Mouse (Mus musculus): ENCODE results near the gene Tsc22d4. TPM values are rescaled to one million over a fixed set of nuclear protein-coding genes. Genes with fewer than 3 reads are reported as not detected.

Tsc22d4 gene
- polyA plus RNA-seq, 1 experiment: 71.2 TPM

DNA sequence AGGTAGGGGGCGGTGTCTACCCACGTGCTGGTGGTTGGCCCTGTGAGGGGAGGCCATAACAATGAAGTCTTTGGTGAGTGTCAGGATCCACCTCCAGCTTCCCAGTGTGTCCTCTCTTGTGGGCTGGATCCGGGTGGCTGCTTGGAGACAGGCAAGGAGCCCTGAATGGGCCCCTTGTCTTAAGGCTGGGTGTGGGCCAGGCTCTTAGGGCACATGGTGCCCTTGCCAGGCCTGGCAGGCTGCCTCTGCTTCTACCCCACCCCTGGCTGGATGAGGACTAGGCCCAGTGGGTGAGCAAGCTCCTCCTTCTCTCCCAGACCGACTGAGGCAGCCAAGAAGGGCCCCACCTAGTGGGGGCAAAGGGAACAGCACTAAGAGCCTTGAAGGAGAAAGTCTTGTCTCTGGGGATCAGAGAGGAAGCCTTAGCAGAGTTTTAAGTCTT lies 14.5 kb downstream of the Tsc22d4 start:
- H3K36me3 ChIP-seq (ENCODE audit: control insufficient read depth, insufficient read depth, low read length): no peaks in the 10 kb centered on the region; the same call in 1 of the 2 replicates
- H3K27me3 ChIP-seq (replicated peaks; ENCODE audit: control insufficient read depth, insufficient read depth, low read length): no peaks in the 10 kb centered on the region
- TF ChIP-seq CTCF (conservative IDR thresholded peaks at IDR 0.05; ENCODE audit: insufficient read depth, insufficient read length, low read depth, low read length): peak; percentile 81
- no peak for TF ChIP-seq POLR2A (IDR thresholded peaks at IDR 0.05; ENCODE audit: low read depth, low read length)
- 26% methylated on average over 4 of the region's 4 CpGs for WGBS
- peak overlapping the region; percentile 50 for H3K27ac ChIP-seq (ENCODE audit: insufficient read depth, low read depth, low read length)
- H3K4me3 ChIP-seq (ENCODE audit: insufficient read depth, low read depth, low read length): no peak overlapping the region
- peak; percentile 95 for DNase-seq
- H3K4me1 ChIP-seq (ENCODE audit: control insufficient read depth, insufficient read depth, low read length): peaks cover 9% of the 10 kb centered on the region

GRCm38 (mm10) chr5:137764609-137765340 lies 19.2 kb downstream of the Tsc22d4 start:
- WGBS: 61% methylated on average over 9 of the region's 9 CpGs
- Histone ChIP-seq H3K27me3 (replicated peaks; ENCODE audit: control insufficient read depth, insufficient read depth, low read length) (no peaks in the 10 kb centered on the region), H3K4me3 (ENCODE audit: insufficient read depth, low read depth, low read length) (no peak overlapping the region), H3K36me3 (ENCODE audit: control insufficient read depth, insufficient read depth, low read length) (no peaks in the 10 kb centered on the region), H3K4me1 (ENCODE audit: control insufficient read depth, insufficient read depth, low read length) (peaks cover 2% of the 10 kb centered on the region), H3K27ac (ENCODE audit: insufficient read depth, low read depth, low read length) (no peak overlapping the region)
- TF ChIP-seq CTCF (conservative IDR thresholded peaks at IDR 0.05; ENCODE audit: insufficient read depth, insufficient read length, low read depth, low read length) (no peak), POLR2A (IDR thresholded peaks at IDR 0.05; ENCODE audit: low read depth, low read length) (no peak)
- no peak for DNase-seq

DNA sequence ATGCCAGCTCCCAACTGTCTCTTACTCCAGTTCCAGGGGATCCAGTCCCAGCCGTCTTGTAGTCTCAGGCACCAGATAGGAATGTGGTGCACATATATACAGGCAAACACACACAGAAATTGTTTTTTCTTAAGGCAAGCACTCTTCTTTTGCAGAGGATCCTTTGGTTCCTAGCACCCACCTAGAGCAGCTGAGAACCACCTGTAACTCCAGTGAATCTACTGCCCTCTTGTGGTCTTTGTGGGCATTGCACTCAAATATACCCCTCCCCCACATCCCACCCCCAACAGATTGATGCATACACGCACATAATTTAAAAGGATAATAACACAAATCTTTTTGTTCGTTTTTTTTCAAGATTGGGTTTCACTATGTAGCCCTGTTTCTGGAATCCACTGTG lies 20.7 kb downstream of the Tsc22d4 start:
- no peak for DNase-seq
- Histone ChIP-seq H3K27ac (ENCODE audit: insufficient read depth, low read depth, low read length) (no peak overlapping the region), H3K27me3 (replicated peaks; ENCODE audit: control insufficient read depth, insufficient read depth, low read length) (no peaks in the 10 kb centered on the region), H3K4me1 (ENCODE audit: control insufficient read depth, insufficient read depth, low read length) (no peaks in the 10 kb centered on the region), H3K4me3 (ENCODE audit: insufficient read depth, low read depth, low read length) (no peak overlapping the region), H3K36me3 (ENCODE audit: control insufficient read depth, insufficient read depth, low read length) (no peaks in the 10 kb centered on the region)
- TF ChIP-seq CTCF (conservative IDR thresholded peaks at IDR 0.05; ENCODE audit: insufficient read depth, insufficient read length, low read depth, low read length): peak; percentile 47
- TF ChIP-seq POLR2A (IDR thresholded peaks at IDR 0.05; ENCODE audit: low read depth, low read length): no peak
- WGBS: 61% methylated on average over 3 of the region's 3 CpGs

GRCm38 (mm10) chr5:137768475-137768874 lies 22.9 kb downstream of the Tsc22d4 start:
- TF ChIP-seq CTCF (conservative IDR thresholded peaks at IDR 0.05; ENCODE audit: insufficient read depth, insufficient read length, low read depth, low read length) (no peak), POLR2A (IDR thresholded peaks at IDR 0.05; ENCODE audit: low read depth, low read length) (no peak)
- WGBS: 69% methylated on average over 1 of the region's 1 CpGs
- H3K27ac ChIP-seq (ENCODE audit: insufficient read depth, low read depth, low read length): no peak overlapping the region
- no peaks in the 10 kb centered on the region for H3K27me3 ChIP-seq (replicated peaks; ENCODE audit: control insufficient read depth, insufficient read depth, low read length)
- H3K4me3 ChIP-seq (ENCODE audit: insufficient read depth, low read depth, low read length): no peak overlapping the region
- H3K4me1 ChIP-seq (ENCODE audit: control insufficient read depth, insufficient read depth, low read length): no peaks in the 10 kb centered on the region
- no peak for DNase-seq
- no peaks in the 10 kb centered on the region for H3K36me3 ChIP-seq (ENCODE audit: control insufficient read depth, insufficient read depth, low read length)

GRCm38 (mm10) chr5:137770709-137771108 lies 25.2 kb downstream of the Tsc22d4 start:
- Histone ChIP-seq H3K27me3 (replicated peaks; ENCODE audit: control insufficient read depth, insufficient read depth, low read length) (no peaks in the 10 kb centered on the region), H3K27ac (ENCODE audit: insufficient read depth, low read depth, low read length) (no peak overlapping the region), H3K4me3 (ENCODE audit: insufficient read depth, low read depth, low read length) (no peak overlapping the region), H3K4me1 (ENCODE audit: control insufficient read depth, insufficient read depth, low read length) (no peaks in the 10 kb centered on the region), H3K36me3 (ENCODE audit: control insufficient read depth, insufficient read depth, low read length) (no peaks in the 10 kb centered on the region)
- TF ChIP-seq POLR2A (IDR thresholded peaks at IDR 0.05; ENCODE audit: low read depth, low read length): no peak
- TF ChIP-seq CTCF (conservative IDR thresholded peaks at IDR 0.05; ENCODE audit: insufficient read depth, insufficient read length, low read depth, low read length): peak; percentile 59
- WGBS: 49% methylated on average over 2 of the region's 2 CpGs
- DNase-seq: peak; percentile 40

DNA sequence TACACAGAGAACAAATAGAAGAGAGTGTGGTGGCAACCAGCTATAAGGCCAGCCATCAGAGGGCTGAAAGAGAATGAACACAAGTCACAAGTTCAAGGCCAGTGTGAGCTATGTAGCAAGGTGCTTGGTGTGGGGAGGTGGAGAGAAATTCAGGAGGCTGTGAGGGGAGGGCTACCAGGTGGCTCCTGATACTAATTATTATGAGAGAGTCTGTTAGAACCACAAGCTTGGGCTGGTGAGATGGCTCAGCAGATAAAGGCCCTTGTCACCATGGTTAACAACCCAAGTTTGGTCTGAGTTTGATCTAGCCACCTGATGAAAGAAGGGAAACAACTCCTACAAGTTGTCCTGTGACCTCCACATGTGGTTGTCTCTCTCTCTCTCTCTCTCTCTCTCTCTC lies 27.2 kb downstream of the Tsc22d4 start:
- no peaks in the 10 kb centered on the region for H3K36me3 ChIP-seq (ENCODE audit: control insufficient read depth, insufficient read depth, low read length)
- TF ChIP-seq CTCF (conservative IDR thresholded peaks at IDR 0.05; ENCODE audit: insufficient read depth, insufficient read length, low read depth, low read length): no peak
- TF ChIP-seq POLR2A (IDR thresholded peaks at IDR 0.05; ENCODE audit: low read depth, low read length): no peak
- no peak overlapping the region for H3K27ac ChIP-seq (ENCODE audit: insufficient read depth, low read depth, low read length)
- H3K4me3 ChIP-seq (ENCODE audit: insufficient read depth, low read depth, low read length): no peak overlapping the region
- no peak for DNase-seq
- H3K4me1 ChIP-seq (ENCODE audit: control insufficient read depth, insufficient read depth, low read length): no peaks in the 10 kb centered on the region; the same call in 1 of the 2 replicates
- no peaks in the 10 kb centered on the region for H3K27me3 ChIP-seq (replicated peaks; ENCODE audit: control insufficient read depth, insufficient read depth, low read length)

GRCm38 (mm10) chr5:137775587-137776290 lies 30.2 kb downstream of the Tsc22d4 start:
- WGBS: 95% methylated on average over 2 of the region's 2 CpGs

More at GRCm38 (mm10) chr5:137775587-137776290, 30.2 kb downstream of the Tsc22d4 start:
- no peak for DNase-seq
- no peaks in the 10 kb centered on the region for H3K36me3 ChIP-seq (ENCODE audit: control insufficient read depth, insufficient read depth, low read length)
- H3K4me1 ChIP-seq (ENCODE audit: control insufficient read depth, insufficient read depth, low read length): peaks cover 7% of the 10 kb centered on the region; the same call in 1 of the 2 replicates
- H3K27ac ChIP-seq (ENCODE audit: insufficient read depth, low read depth, low read length): peak overlapping the region; percentile 6; the same call in 1 of the 2 replicates
- no peaks in the 10 kb centered on the region for H3K27me3 ChIP-seq (replicated peaks; ENCODE audit: control insufficient read depth, insufficient read depth, low read length)
- H3K4me3 ChIP-seq (ENCODE audit: insufficient read depth, low read depth, low read length): no peak overlapping the region
- no peak for TF ChIP-seq POLR2A (IDR thresholded peaks at IDR 0.05; ENCODE audit: low read depth, low read length)
- no peak for TF ChIP-seq CTCF (conservative IDR thresholded peaks at IDR 0.05; ENCODE audit: insufficient read depth, insufficient read length, low read depth, low read length)

All from kidney, adult 2 months (tissue).